Mouse (Mus musculus) megakaryocyte-erythroid progenitor cell, adult 5-6 weeks (primary cell): ENCODE results near the gene Lca5l. TPM values are rescaled to one million over a fixed set of nuclear protein-coding genes. Genes with fewer than 3 reads are reported as not detected.
A peak's percentile ranks its signal among the peaks of the same experiment; 100 is the strongest.

Source experiments
- ATAC-seq: replicated peaks from 2 replicates; pipeline ENCODE4 v1.8.0; 2016; ENCODE audit warnings: mild to moderate bottlenecking, inconsistent platforms; ENCODE audit not compliant: severe bottlenecking, poor library complexity, low FRiP score, low TSS enrichment
- total RNA-seq, 2 experiments: library from RNA; stranded (forward) in 1 of 2; stranded (reverse) in 1 of 2; fragments of 200-1000, 215-1000 nt in 1 of 2; fragments of >200 nt in 1 of 2; fragmentation: Nextera tagmentation in 1 of 2; gene quantifications; 2 replicates each; pipeline ENCODE4 v1.2.3; 2014 to 2017

Lca5l gene
- total RNA-seq, 2 experiments from 2014 or later = not detected

DNA sequence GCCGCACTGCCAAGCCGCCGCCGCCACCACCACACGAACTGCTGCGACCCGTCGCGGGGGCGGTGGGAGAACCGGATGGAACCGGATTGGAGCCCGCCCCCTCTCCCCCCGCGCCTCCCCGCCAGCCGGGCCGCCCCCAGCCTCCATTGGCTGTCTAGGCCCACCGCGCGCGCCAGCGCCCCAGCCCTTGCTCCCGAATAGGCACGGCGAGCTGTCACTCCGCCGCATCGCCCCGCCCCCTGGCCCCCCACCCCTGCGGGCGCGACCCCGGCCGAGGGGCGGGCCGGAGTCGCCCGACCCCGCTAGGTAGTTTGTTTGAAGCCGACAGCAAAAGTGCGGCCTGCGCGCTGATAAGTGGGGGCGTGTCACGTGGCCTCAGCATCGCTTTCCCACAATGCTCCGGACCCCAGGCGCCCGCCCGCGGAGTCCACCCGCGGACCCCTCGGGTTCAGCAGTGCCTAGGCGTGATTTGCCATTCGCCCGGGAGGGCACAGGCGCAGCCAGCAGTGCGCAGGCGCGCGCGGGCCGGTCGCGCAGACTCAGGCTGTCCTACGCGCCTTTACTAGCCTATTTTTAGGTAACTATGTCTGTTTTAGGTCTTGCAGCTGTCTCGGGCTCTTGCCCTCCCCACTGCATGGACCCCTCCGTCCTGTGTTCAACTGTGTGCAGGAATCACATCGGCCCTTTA, 64.3 kb downstream of the Lca5l start, which contains the start of gene Hmgn1:
Gene Hmgn1, minus strand, starts transcription at position 73 of the 688 bp plus-strand sequence.
- peak; percentile 89 for ATAC-seq

DNA sequence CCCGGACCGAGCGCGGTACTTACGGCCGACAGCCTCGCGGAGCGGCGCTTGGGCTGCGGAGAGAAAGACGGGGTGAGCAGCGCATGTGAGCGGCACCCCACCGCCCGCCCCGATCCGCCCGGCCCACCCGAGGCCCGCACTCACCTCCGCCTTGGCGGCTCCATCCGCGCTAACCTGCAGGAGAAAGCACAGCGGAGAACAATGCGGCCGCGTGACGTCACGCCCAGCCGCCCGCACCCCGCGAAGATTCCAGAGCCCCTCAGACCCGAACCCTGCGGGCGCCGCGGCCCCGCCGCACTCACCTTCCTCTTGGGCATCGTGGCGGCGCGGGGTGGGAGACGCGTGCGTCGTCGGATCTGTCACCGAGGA, 64.8 kb downstream of the Lca5l start:
- ATAC-seq = peak; percentile 29

DNA sequence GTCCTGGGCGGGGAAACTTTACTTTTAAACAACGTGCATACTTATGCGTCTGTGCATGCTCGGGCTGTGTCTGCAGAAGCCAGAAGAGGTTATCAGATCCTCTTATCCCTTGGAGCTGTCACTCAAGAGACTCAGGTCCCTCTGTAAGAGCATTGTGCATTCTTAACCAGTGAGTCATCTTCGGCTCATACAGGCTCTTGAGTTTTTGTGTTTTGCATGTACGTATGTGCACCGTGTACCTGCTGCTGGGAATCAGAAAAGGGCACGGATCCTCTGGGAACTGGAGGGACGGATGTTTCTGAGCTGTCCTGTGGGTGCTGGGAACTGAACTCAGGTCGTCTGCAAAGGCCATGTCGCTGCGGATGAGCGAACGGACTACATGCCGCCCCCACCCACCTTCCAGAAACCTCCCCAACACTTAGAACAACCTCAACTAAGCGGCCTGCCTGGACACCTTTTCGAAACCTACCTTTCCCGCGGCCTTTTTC, 65.3 kb downstream of the Lca5l start:
- peak; percentile 32 for ATAC-seq

DNA sequence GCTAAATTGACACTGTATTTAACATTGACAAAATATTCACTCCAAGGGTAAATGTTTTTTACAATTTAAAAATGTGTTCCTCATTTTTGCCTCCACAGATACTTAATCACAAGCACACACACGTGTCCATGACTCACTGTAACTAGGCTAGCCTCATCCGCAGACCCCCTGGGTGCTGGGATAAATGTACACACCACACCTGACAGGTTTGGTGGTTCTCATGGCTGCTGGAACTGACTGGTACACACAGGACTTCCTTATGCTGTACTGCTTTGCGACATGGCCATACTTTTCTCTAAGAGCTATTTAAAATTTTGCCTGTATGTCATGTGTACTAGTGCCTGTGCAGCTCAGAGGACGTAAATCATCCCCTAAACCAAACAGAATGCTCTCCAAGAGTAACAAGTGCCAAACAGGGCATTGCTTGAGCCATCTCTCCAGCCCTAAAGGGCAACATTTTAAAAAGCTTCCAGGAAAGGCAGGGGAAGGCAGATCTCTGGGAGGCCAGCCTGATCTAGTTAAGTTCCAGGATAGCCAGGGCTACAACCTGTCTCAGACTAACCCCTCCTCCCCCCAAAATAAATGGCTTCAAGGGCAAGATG, 71.9 kb downstream of the Lca5l start:
- ATAC-seq = no peak

DNA sequence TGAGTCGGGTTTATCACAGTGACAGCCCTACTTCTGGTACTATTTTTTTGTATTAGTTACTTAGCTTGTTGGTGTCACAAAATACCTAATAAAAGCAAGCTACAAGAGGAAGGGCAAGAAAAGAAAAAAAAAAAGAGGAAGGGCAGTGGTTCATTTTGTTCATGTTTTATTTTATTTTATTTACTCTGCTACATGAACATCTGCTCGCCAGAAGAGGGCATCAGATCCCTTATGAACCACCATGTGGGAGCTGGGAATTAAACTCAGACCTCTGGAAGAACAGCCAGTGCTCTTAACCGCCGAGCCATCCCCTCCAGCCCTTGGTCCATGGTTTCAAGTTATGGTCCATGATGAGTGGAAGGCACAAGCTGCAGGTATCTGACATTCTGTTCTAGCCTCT, 77.3 kb downstream of the Lca5l start:
- no peak for ATAC-seq

DNA sequence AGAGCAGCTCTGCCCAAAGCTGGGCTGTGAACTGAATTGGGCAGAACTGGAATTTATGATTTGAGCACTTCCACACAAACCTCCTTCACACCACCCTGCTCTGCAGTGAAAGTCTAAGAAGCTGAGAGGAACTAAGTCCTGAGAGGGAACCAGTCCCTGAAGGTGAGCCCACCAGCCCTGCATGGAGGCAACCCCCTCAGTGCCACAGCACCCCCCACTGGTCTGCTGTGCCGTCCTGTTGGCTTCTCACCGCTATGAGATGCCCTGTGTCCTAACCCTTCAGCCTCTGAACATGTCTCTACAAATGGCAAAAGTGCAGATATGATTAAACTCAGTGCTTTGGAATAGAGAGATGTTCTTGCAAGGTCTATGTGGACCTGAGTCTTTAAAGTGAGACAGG, 79.3 kb downstream of the Lca5l start:
- no peak for ATAC-seq

DNA sequence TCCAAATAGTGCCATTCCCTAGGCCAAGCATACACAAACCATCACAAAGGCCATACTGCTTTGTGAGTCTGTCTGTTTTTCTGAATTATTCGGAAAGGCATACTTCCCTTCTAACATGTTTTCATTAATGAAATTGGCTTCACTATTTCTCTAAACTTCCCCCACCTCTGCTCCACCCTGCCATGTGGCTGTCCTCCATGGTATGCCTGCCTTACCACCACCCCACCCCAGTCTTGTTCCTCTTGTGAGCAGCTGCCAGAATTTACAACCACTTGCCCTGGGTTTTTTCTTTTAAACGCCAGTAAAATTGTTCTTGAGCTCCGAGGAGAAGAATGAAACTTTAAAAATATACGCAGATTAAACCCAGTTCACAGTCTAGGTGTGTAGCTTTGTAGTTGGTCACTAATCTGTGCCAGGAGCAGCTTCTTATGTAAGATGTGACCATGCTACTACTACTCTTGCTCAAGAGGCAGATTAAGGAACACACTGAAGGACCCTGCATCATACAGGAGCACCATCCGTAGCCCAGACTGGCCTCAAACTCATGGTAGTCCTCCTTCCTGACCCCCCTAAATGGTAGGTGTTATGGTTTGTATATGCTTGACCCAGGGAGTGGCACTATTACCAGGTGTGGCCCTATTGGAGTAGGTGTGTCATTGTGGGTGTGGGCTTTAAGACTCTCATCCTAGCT, 81.3 kb downstream of the Lca5l start:
- ATAC-seq = no peak

DNA sequence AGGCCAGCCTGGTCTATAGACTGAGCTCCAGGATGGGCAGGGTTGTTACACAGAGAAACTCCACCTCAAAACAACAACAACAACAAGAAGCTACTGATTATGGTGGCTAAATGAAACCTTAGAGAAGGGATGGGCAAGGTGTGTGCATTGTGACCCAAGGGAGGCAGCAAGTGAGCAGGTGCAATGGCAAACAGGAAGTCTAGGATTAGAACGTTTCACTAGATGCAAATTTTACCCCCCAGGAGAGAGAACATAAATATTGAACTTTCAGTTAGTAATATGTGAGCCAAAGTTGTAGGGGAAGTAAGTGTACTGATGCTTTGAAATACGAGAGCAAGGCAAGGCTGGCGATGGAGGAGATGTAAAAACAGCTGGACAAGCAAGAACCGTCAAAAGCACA, 82.4 kb downstream of the Lca5l start:
- ATAC-seq = no peak

Other genes starting within 250 kb of the Lca5l start
- gene Psmg1, start 201.3 kb downstream of the Lca5l start, total RNA-seq (2014; fragmentation: Nextera tagmentation) = 79.9 and 88.8 TPM in 2 replicates
- gene Psmg1, start 201.3 kb downstream of the Lca5l start, total RNA-seq (2017) = 61.7 and 78.0 TPM in 2 replicates
- 66.3 and 76.7 TPM in 2 replicates for gene Brwd1, start 109.7 kb downstream of the Lca5l start, total RNA-seq (2014; fragmentation: Nextera tagmentation)
- 56.5 and 66.8 TPM in 2 replicates for gene Brwd1, start 109.7 kb downstream of the Lca5l start, total RNA-seq (2017)
- 204 and 213 TPM in 2 replicates for gene Hmgn1, start 64.5 kb downstream of the Lca5l start, total RNA-seq (2014; fragmentation: Nextera tagmentation)
- 395 and 654 TPM in 2 replicates for gene Hmgn1, start 64.5 kb downstream of the Lca5l start, total RNA-seq (2017)
- 14.2 and 16.5 TPM in 2 replicates for gene Wrb, start 46.9 kb downstream of the Lca5l start, total RNA-seq (2014; fragmentation: Nextera tagmentation)
- gene Wrb, start 46.9 kb downstream of the Lca5l start, total RNA-seq (2017) = 11.1 and 25.0 TPM in 2 replicates
- 2.6 TPM in 1 of 2 replicates, not detected in the other for gene Sh3bgr, start 8.2 kb upstream of the Lca5l start, total RNA-seq (2014; fragmentation: Nextera tagmentation)
- not detected in 2 replicates for gene Sh3bgr, start 8.2 kb upstream of the Lca5l start, total RNA-seq (2017)
- not detected in 2 replicates for gene B3galt5, start 43.5 kb upstream of the Lca5l start, total RNA-seq (2014; fragmentation: Nextera tagmentation)
- 0.28 TPM in 1 of 2 replicates, not detected in the other for gene B3galt5, start 43.5 kb upstream of the Lca5l start, total RNA-seq (2017)